Mouse (Mus musculus) G1E (cell line): ENCODE measurements around the gene E130308A19Rik.

Experiments
- CTCF ChIP-seq: IDR thresholded peaks from 2 replicates; pipeline ENCODE4 v1.5.1; 2012; ENCODE audit warnings: low read depth, low read length, inconsistent platforms, mixed read lengths
- GATA2 ChIP-seq: IDR thresholded peaks from 2 replicates; pipeline ENCODE4 v1.6.1; 2012; ENCODE audit warnings: low read depth, low read length, inconsistent platforms, borderline replicate concordance
- POLR2AphosphoS5 ChIP-seq: IDR thresholded peaks from 2 replicates; pipeline ENCODE4 v1.6.1; 2012; ENCODE audit warnings: low read depth, low read length, inconsistent platforms; ENCODE audit not compliant: insufficient replicate concordance
- TAL1 ChIP-seq: conservative IDR thresholded peaks from 2 replicates; pipeline ENCODE4 v1.6.1; 2012; ENCODE audit warnings: low read depth, low read length, inconsistent platforms, mixed read lengths

- no peak for TF ChIP-seq CTCF
- no peak for TF ChIP-seq GATA2
- TF ChIP-seq POLR2AphosphoS5, result no peak
- TF ChIP-seq TAL1, result no peak
These were observed 26.2 kb downstream of the E130308A19Rik start for GRCm38 (mm10) chr4:59652166-59652681.
